Mouse (Mus musculus): ENCODE measurements around the gene R3hdm4.
A peak's percentile ranks its signal among the peaks of the same experiment; 100 is the strongest.

The R3hdm4 gene

GRCm38 (mm10) chr10:79925785-79926490, 4.9 kb upstream of the R3hdm4 start:
- DNase-seq (ENCODE audit: low read depth, low spot score), result peak; percentile 60

DNA sequence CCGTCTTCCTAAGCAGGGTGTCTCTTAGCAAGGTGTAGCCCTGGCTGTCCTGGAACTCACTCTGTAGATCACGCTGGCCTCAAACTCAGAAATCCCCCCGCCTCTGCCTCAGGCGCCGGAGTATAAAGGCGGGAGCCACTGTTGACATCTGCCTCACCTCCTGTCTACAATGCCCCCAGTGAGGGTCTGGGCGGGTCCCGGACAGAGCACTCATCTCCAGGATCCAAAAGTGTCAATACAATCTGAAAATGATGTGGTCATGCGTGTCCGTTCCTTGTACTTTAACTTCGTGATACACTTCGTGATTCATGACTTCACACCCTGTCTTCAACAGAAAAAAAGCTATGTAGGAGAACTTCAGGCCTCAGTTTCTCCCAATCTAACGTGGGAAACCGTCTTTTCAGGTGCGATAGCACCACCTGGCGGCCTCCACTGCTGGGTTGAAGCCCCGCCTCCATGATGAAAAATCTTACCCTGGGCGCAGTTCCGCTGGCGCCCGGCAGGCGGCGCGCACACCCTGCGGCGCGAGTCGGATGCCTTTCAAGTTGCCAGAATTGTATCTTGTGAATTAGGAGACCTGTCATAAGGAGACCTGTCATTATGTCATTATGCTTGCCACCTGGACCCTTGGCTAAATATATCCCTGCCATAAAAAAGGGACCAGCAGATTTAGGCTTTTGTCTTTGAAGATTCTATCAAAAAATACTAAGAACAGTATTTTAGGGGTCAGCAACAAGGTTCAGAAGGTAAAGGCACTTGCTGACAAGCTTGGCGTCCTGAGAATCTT, 4.2 kb upstream of the R3hdm4 start:
- DNase-seq (ENCODE audit: low read depth, low spot score), result peak; percentile 95

- DNase-seq (ENCODE audit: low read depth, low spot score), result no peak
These were observed 564 bp upstream of the R3hdm4 start for GRCm38 (mm10) chr10:79921572-79921971.

GRCm38 (mm10) chr10:79920056-79920890, 735 bp downstream of the R3hdm4 start:
- DNase-seq (ENCODE audit: low read depth, low spot score), result no peak

DNA sequence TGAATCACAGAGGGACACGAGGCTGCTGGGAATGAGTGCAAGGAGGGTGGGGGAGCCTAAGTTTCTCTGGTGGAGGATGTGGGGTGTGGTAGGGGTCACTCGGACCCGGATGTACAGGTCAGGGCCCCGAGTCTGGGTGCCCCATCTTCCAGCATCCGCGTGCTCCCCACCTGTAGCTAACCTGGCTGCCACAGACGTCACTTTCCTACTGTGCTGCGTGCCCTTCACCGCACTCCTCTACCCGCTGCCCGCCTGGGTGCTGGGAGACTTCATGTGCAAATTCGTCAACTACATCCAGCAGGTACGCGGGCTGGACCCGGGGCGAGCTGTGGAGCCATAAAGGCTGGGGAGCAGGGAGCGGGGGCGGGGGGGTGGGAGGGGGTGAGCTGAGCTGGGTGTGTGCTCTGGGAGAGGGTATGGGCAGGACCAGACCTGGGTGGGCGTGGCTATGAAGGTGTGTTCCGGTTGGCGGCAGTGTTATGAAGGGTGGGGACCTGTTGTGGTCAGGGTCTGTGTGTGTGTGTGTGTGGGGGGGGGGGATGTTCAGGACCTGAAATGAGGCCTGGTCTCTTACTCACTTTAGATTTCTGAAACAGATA, 1.7 kb downstream of the R3hdm4 start:
- peak; percentile 59 for DNase-seq (ENCODE audit: low read depth, low spot score)

GRCm38 (mm10) chr10:79918231-79919078, 2.6 kb downstream of the R3hdm4 start:
- DNase-seq (ENCODE audit: low read depth, low spot score), result no peak

- DNase-seq (ENCODE audit: low read depth, low spot score), result no peak
These were observed 3.4 kb downstream of the R3hdm4 start for GRCm38 (mm10) chr10:79917532-79918100.

DNA sequence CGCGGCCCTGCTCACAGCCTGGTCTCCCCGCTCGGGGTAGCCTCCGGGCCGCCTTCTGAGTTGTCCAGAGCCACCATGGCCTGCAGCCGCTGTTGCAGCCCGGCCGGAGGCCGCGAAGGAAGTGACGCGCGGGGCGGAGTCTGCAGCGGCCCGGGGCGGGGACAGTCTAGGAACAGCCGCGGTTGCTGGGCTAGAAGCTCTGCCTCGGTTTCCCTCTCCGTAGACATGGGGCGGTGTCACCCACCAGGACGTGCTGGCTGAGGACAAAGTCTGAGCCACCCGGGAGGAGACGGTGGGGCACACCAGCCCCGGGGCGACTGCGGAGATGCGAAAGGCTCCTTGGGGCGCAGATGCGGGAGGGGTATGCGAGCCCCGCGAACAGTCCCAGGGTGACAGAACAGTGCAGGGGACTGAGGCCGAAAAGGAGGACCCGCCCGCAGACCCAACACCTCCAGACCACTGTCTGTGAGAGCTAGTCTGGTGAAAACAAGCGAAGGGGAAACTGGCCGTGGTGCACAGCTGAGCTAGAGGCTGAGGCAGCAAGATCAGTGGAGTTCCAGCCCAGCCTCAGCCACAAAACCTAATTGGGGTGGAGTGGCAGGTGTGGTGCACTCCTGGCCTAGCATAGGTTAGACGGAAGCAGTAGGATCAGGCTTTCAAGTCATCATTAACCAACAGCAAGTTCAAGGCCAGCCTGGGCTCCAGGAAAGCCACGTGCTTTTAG, 4.0 kb downstream of the R3hdm4 start, which contains the start of gene Kiss1r:
Gene Kiss1r (plus strand): TSS at position 164 of the 724 bp plus-strand sequence.
- DNase-seq (ENCODE audit: low read depth, low spot score), result peak; percentile 86

GRCm38 (mm10) chr10:79916081-79916480, 4.9 kb downstream of the R3hdm4 start:
- no peak for DNase-seq (ENCODE audit: low read depth, low spot score)

GRCm38 (mm10) chr10:79914948-79915596, 5.9 kb downstream of the R3hdm4 start:
- DNase-seq (ENCODE audit: low read depth, low spot score), result no peak

- no peak for DNase-seq (ENCODE audit: low read depth, low spot score)
These were observed 6.7 kb downstream of the R3hdm4 start for GRCm38 (mm10) chr10:79914131-79914947.

DNA sequence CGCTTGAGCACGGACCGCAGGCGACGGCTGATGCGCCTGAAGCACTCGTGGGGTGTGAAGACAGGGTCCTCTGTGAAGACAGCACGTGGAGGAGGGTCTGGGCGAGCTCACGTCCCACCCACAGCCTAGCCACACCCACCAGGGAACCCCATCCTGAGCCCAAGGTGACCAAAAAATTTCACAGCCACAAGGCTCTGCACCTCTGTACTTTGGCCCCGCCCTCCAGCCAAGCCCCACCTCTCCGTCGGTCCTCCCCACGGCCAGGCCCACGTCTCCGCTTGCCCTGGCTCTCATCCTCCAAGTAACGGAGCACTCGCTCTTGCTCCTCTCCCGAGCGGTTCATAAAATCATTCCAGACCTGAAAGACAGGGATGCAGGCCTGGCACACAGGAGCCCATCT, 8.6 kb downstream of the R3hdm4 start:
- no peak for DNase-seq (ENCODE audit: low read depth, low spot score)

DNA sequence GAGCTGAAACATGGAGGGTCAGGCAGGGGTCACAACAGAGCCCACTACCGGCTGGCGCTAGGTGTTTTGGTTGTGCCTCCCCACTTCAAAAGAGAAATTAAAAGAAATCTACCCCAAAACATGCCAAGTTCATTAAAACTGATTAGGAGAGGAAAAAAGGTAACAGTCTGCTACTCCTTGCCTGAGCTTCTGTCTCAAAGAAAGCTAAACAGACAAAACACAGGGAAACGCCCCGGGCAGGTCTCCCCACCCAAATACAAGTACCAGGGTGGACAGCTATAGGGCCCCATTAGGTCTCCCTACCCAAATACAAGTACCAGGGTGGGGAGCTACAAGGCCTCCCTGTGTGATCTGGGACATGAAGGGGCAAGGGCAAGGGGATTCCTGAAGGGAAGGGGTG, 10.5 kb downstream of the R3hdm4 start, which contains the start of gene Gm26602:
Gene Gm26602 (plus strand): TSS at position 301 of the 400 bp plus-strand sequence.
- no peak for DNase-seq (ENCODE audit: low read depth, low spot score)

- no peak for DNase-seq (ENCODE audit: low read depth, low spot score)
These were observed 11.7 kb downstream of the R3hdm4 start for GRCm38 (mm10) chr10:79909092-79909922.

GRCm38 (mm10) chr10:79908167-79909091, 12.6 kb downstream of the R3hdm4 start, which contains the start of gene Med16:
Med16 (minus strand) TSS chr10:79908923.
- peak; percentile 98 for DNase-seq (ENCODE audit: low read depth, low spot score)

GRCm38 (mm10) chr10:79907415-79907814, 13.6 kb downstream of the R3hdm4 start:
- no peak for DNase-seq (ENCODE audit: low read depth, low spot score)
